Mouse (Mus musculus): ENCODE measurements around the gene Sox6.

DNA sequence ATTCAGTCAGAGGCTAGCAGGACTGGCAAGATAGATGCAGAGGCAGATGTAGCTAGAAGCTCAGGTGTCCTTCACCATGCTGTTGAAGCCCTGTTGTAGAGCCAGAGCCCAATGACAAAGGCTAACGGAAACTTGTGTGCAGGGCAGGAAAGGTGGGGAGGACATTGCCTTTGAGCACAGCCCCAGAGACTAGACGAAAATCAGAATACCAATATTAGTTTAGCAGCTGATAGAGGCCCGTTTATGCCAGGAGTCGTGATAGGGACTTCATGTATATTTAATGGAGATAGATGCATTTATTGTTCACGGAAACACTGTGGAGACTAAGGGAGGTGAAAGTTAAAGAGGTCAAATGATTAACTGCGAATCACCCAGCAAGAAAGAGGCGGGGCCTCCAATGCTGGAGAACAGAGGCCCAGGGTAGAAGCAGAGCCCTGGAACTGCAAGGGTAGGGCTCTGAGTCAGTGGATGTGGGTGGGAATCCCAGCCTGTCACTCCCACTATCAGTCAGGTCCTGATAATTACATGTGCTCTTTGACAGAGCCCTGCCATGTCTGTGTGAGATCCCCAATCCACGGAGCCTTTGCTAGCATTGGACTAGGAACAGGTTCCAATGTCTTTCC, 590.1 kb downstream of the Sox6 start:
- no peak for TF ChIP-seq ZC3H11A (IDR thresholded peaks at IDR 0.05; ENCODE audit: borderline replicate concordance, low read depth, low read length)
- no peak for TF ChIP-seq MAFK (IDR thresholded peaks at IDR 0.05; ENCODE audit: insufficient read depth, low read depth, low read length)
- TF ChIP-seq ZNF384 (IDR thresholded peaks at IDR 0.05; ENCODE audit: low read depth, low read length): no peak
- no peak for TF ChIP-seq HCFC1 (IDR thresholded peaks at IDR 0.05; ENCODE audit: borderline replicate concordance, insufficient read depth, low read length)
- TF ChIP-seq CHD2 (IDR thresholded peaks at IDR 0.05; ENCODE audit: low read depth, low read length): no peak
